Mouse (Mus musculus) spleen, embryonic (tissue): ENCODE measurements around the gene Gpr183.

Experiments used
- CTCF ChIA-PET: fragments of 350-600 bp; sonication (Branson Sonifier 250); formaldehyde crosslinking; loops from one replicate; lab custom pipeline; 2022; lab: Charles Lee

Gpr183 gene

DNA sequence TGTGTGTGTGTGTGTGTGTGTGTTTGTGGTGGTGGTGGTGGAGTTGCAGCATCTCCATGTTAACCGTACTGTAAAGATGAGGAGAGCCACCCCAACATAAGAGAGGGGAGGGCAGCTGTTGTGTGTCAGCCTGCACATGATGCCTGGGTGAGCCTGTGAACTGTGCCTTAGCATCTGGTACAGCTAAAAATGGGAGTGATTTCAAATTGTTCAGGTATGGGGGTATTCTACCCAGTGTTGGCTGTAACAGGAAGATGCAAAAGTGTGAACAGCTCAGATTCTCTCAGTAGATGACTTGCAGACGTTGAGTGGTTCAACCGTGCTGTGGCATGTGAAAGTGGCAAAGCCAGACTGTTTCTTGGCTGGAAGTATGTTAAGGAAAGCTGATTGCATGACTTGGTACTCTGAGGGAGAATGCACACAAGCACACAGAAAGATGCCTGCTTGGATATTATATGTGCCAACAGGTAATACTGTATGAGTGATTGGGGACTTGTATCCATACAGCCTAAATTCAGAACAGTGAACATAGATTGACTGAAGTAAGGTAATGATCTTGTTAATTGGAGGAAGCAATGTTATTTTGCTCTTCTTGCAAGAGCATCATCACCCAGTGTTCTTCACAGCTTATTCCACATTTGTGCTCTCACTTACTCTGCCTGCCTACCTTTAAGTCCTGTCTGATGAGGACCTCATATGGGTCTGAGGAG is 6.8 kb downstream of the Gpr183 start:
- CTCF ChIA-PET: interaction anchor here (0.6 kb wide), 2 partner anchors 18 to 89 kb away, joined by 3 to 10 read pairs; no protein-coding TSS in a partner anchor

GRCm38 (mm10) chr14:121957176-121957871 is 7.7 kb downstream of the Gpr183 start:
- CTCF ChIA-PET: interaction anchor here (0.6 kb wide), 1 partner anchor 88 kb away, joined by 10 read pairs; no protein-coding TSS in a partner anchor

- CTCF ChIA-PET: no interaction called here
Measured at GRCm38 (mm10) chr14:121956291-121956690, 8.7 kb downstream of the Gpr183 start.

- CTCF ChIA-PET: interaction anchor here (1.0 kb wide), 2 partner anchors 10 to 18 kb away, joined by 3 read pairs; no protein-coding TSS in a partner anchor
Measured at GRCm38 (mm10) chr14:121955176-121955795, 9.7 kb downstream of the Gpr183 start.

GRCm38 (mm10) chr14:121954608-121955007 is 10.4 kb downstream of the Gpr183 start:
- CTCF ChIA-PET: interaction anchor here (0.6 to 1.0 kb wide), 3 partner anchors 9 to 19 kb away, joined by 3 read pairs; no protein-coding TSS in a partner anchor

- CTCF ChIA-PET: interaction anchor here (0.6 to 1.0 kb wide), 2 partner anchors 9 to 14 kb away, joined by 3 read pairs; no protein-coding TSS in a partner anchor
Measured at GRCm38 (mm10) chr14:121954129-121954528, 10.9 kb downstream of the Gpr183 start.

GRCm38 (mm10) chr14:121952046-121952400 is 13.0 kb downstream of the Gpr183 start:
- CTCF ChIA-PET: interaction anchor here (0.8 to 1.7 kb wide), 4 partner anchors 9 to 109 kb away, joined by 3 to 9 read pairs (median 3); partner anchors contain the start of gene Gpr183

- CTCF ChIA-PET: interaction anchor here (0.5 to 1.7 kb wide), 5 partner anchors 10 to 109 kb away, joined by 3 to 9 read pairs (median 3); partner anchors contain the start of gene Gpr183
Measured at GRCm38 (mm10) chr14:121951399-121952045, 13.5 kb downstream of the Gpr183 start.

DNA sequence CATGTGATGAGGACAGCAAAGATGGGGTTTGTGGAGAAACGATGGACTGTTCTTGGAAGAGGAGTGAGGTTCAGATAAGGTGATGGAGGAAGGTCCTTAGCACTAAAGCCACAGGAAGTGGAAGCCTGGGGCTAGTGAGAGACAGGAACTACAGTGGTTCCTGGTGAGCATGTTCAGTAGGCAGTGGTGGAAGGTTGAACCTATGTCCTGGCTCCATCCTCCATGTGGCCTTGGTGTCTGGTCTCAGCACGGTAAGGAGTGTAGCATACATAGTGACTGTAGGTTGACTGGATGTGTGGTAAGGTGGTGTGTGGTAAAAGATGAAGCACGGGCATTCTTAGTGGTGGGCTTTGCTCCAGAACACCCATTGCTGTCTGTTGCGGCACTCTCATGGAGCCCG is 15.1 kb downstream of the Gpr183 start:
- CTCF ChIA-PET: interaction anchor here (0.5 to 1.0 kb wide), 3 partner anchors 14 to 109 kb away, joined by 3 to 5 read pairs (median 3); no protein-coding TSS in a partner anchor

- CTCF ChIA-PET: interaction anchor here (0.5 to 1.0 kb wide), 2 partner anchors 14 to 19 kb away, joined by 3 read pairs; no protein-coding TSS in a partner anchor
Measured at GRCm38 (mm10) chr14:121949436-121949835, 15.6 kb downstream of the Gpr183 start.

DNA sequence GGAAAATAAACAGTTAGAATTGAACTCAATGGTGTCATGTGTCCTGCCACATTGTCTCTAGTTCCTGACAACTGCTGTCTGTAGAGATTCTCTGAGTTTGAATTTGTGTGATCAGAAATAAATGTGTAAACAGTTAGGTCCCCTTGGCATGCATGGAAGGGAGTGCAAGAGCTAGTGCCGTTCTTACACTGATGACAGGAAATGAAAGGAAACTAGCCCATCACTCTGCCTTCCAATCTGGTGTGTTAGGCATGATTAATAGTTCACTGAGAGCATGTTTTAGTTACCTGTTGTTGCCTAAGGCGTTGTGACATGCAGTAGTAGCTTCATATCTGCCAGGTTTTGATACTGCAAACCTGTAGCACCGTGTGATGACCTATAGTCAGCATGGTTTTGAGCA is 17.0 kb downstream of the Gpr183 start:
- CTCF ChIA-PET: interaction anchor here (0.6 to 0.7 kb wide), 2 partner anchors 14 to 16 kb away, joined by 3 read pairs; no protein-coding TSS in a partner anchor

GRCm38 (mm10) chr14:121947201-121947760 is 17.7 kb downstream of the Gpr183 start:
- CTCF ChIA-PET: interaction anchor here (0.6 kb wide), 1 partner anchor 174 kb away, joined by 3 read pairs; no protein-coding TSS in a partner anchor

DNA sequence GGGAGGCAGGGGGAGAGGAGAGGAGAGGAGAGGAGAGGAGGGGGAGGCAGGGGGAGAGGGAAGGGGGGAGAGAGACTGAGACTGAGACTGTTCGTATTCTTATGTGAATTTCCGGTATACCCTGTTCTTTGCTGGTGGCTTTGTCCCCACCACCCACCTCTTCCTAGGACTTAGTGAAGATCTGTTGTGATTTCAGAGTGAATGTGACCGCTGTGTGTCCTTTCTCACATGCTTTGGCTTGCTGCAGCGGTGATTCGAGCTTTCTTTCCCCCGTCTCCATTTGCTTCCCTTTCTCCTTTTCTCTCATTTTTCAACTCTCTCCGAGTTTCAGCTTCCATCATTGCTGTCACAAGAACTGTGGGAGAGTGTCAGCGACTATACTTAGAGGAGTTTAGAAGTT is 18.3 kb downstream of the Gpr183 start:
- CTCF ChIA-PET: interaction anchor here (0.6 kb wide), 1 partner anchor 175 kb away, joined by 3 read pairs; no protein-coding TSS in a partner anchor

- CTCF ChIA-PET: interaction anchor here (0.6 to 1.0 kb wide), 3 partner anchors 9 to 593 kb away, joined by 3 to 10 read pairs (median 5); no protein-coding TSS in a partner anchor
Measured at GRCm38 (mm10) chr14:121946131-121946530, 18.9 kb downstream of the Gpr183 start.

- CTCF ChIA-PET: interaction anchor here (0.5 to 1.4 kb wide), 5 partner anchors 15 to 119 kb away, joined by 3 to 11 read pairs (median 3); partner anchors contain the start of gene Gpr183
Measured at GRCm38 (mm10) chr14:121939582-121939981, 25.4 kb downstream of the Gpr183 start.

DNA sequence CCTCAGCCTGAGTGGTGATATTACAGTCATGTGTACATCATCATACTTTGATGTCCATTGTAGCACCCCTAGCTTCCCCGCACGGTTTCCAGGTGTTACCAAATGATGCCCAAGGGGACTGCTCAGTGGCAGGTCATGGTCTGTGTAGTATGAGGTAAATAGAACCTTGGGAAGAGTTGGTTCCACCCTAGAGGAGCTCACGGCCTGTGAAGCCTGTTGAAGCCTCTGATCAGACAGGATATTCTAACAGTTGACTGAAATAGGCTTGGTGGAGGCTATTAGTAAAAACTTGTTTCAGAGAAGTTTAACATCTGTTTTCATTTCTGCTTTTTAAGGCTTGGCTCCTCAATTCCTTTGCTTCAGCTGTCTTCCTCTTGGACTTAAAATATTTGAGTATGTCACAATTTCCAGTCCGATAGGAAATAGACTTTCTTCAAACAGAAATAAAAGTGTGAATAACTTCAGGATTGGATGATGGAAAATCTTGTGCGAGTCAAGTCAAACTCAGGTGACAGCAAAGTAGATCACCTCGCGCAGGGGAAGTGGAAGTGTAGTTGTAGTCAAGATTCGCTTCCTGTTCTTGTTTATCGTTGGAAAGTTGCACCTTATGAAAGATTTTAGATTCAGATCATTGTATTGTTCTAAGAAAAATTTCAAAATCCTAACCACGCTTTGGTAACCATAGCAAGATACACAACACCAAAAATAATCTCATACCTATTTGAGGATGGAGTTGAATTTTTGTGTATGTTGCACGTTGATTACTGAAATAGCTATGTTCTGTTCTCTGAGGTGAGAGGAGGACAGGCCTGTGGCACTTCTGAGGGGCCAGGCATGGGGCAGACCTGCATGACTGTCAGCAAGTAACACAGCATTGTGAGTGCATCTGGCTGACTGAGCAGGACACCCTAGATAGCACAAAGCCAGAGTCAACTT is 26.5 kb downstream of the Gpr183 start:
- CTCF ChIA-PET: interaction anchor here (0.5 to 1.4 kb wide), 3 partner anchors 27 to 988 kb away, joined by 4 to 11 read pairs (median 7); partner anchors contain the start of gene Gpr183

DNA sequence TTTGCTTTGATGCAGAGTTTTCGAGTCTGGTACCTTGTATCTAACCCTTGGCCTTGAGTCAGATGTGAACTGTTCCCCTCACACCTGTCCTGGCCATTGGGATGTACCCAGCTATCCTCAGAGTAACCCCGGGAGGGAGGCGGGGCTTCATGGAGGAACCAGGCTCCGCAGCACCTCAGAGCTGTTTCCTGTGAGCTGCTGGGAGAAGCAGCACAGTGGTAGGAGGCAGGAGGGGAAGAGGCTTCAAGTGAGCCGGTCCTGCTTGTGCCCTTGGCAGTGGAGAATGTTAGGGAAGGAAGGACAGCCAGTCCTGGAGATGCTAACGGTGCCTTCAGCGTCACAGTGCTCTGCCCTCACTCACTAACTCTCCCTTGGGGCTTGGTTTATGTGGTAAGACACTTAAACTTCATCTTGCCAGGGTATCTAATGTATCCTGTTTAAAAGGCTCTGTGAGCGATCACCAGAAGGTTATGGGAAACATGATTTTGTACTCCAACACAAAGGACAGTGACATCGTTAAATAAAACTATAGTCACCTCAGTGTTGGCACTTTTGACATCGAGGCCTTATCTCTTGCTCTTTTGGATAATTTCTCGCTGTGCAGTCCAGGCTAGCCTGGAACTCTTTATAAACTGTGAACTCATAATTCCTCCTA is 27.3 kb downstream of the Gpr183 start:
- CTCF ChIA-PET: interaction anchor here (0.6 kb wide), 1 partner anchor 988 kb away, joined by 4 read pairs; no protein-coding TSS in a partner anchor

- CTCF ChIA-PET: no interaction called here
Measured at GRCm38 (mm10) chr14:121936856-121937255, 28.1 kb downstream of the Gpr183 start.
